Mouse (Mus musculus) MEL (cell line): ENCODE measurements around the gene Dnaja2. TPM values are rescaled to one million over a fixed set of nuclear protein-coding genes. Genes with fewer than 3 reads are reported as not detected.

Experiments
- DNase-seq: peaks from one replicate; pipeline ENCODE4 v3.0.0; 2011; ENCODE audit warnings: low read depth, low spot score
- H3K27ac ChIP-seq: 2 replicates; pipeline ENCODE4 v1.5.1; 2012; ENCODE audit warnings: low read depth, mild to moderate bottlenecking, control low read depth, low read length, moderate library complexity; ENCODE audit not compliant: control insufficient read depth
- H3K27me3 ChIP-seq, 2 experiments: fragments of 150-350 bp in 1 of 2; sonication (generic) in 1 of 2; 2 replicates each; pipeline ENCODE4 v1.6.1; 2012; ENCODE audit warnings: low read length in 2 of 2, mild to moderate bottlenecking in 2 of 2, improper control_type of control experiment in 1 of 2, moderate library complexity in 1 of 2; ENCODE audit not compliant: insufficient read depth in 2 of 2, control insufficient read depth in 1 of 2
- H3K36me3 ChIP-seq, 2 experiments: 2 replicates each; pipeline ENCODE4 v1.6.1; 2012 to 2014; ENCODE audit warnings: low read length in 2 of 2, improper control_type of control experiment in 1 of 2, inconsistent platforms in 1 of 2, mild to moderate bottlenecking in 1 of 2; ENCODE audit not compliant: insufficient read depth in 2 of 2, control insufficient read depth in 1 of 2
- H3K4me1 ChIP-seq, 2 experiments: fragments of 150-350 bp in 1 of 2; sonication (generic) in 1 of 2; 2 replicates each; pipeline ENCODE4 v1.6.1; 2012; ENCODE audit warnings: low read length in 2 of 2, improper control_type of control experiment in 1 of 2, mild to moderate bottlenecking in 1 of 2; ENCODE audit not compliant: insufficient read depth in 2 of 2, control insufficient read depth in 1 of 2
- H3K4me3 ChIP-seq, 2 experiments: fragments of 150-350 bp in 1 of 2; sonication (generic) in 1 of 2; 2 replicates each; pipeline ENCODE4 v1.5.1; 2012; ENCODE audit warnings: low read depth in 2 of 2, low read length in 2 of 2, mild to moderate bottlenecking in 2 of 2, moderate library complexity in 2 of 2, control low read depth in 1 of 2, improper control_type of control experiment in 1 of 2; ENCODE audit not compliant: control insufficient read depth in 1 of 2, insufficient read depth in 1 of 2
- H3K79me2 ChIP-seq: 2 replicates; pipeline ENCODE4 v1.6.1; 2012; ENCODE audit warnings: mild to moderate bottlenecking, low read length, moderate library complexity; ENCODE audit not compliant: control insufficient read depth, poor library complexity, insufficient read depth
- H3K9ac ChIP-seq: 2 replicates; pipeline ENCODE4 v1.6.1; 2012; ENCODE audit warnings: low read depth, mild to moderate bottlenecking, control low read depth, low read length, moderate library complexity; ENCODE audit not compliant: control insufficient read depth, poor library complexity, severe bottlenecking
- H3K9me3 ChIP-seq: fragments of 150-350 bp; sonication (generic); replicated peaks from 2 replicates; pipeline ENCODE4 v1.6.1; 2012; ENCODE audit warnings: mild to moderate bottlenecking, low read length, improper control_type of control experiment, moderate library complexity; ENCODE audit not compliant: insufficient read depth
- BHLHE40 ChIP-seq: IDR thresholded peaks from 2 replicates; pipeline ENCODE4 v1.6.1; 2012; ENCODE audit warnings: low read depth, mild to moderate bottlenecking, inconsistent platforms, low read length, improper control_type of control experiment, borderline replicate concordance
- CHD1 ChIP-seq: IDR thresholded peaks from 2 replicates; pipeline ENCODE4 v1.6.1; 2012; ENCODE audit warnings: low read depth, mild to moderate bottlenecking, inconsistent platforms, low read length, improper control_type of control experiment
- CHD2 ChIP-seq: IDR thresholded peaks from 2 replicates; pipeline ENCODE4 v1.6.1; 2011; ENCODE audit warnings: low read length, improper control_type of control experiment
- CTCF ChIP-seq, 3 experiments: IDR thresholded peaks in 2 of 3; conservative IDR thresholded peaks in 1 of 3; 2 replicates each; pipeline ENCODE4 v1.5.1; 2011 to 2012; ENCODE audit warnings: low read length in 3 of 3, low read depth in 2 of 3, mild to moderate bottlenecking in 2 of 3, improper control_type of control experiment in 1 of 3, inconsistent platforms in 1 of 3, mixed read lengths in 1 of 3, moderate library complexity in 1 of 3; ENCODE audit not compliant: control insufficient read depth in 1 of 3, insufficient read depth in 1 of 3, poor library complexity in 1 of 3, severe bottlenecking in 1 of 3
- E2F4 ChIP-seq: IDR thresholded peaks from 2 replicates; pipeline ENCODE4 v1.6.1; 2011; ENCODE audit warnings: low read depth, low read length, improper control_type of control experiment, borderline replicate concordance
- ELF1 ChIP-seq: IDR thresholded peaks from 2 replicates; pipeline ENCODE4 v1.6.1; 2014; ENCODE audit warnings: low read depth, mild to moderate bottlenecking, inconsistent platforms, low read length, improper control_type of control experiment, moderate library complexity
- EP300 ChIP-seq, 2 experiments: IDR thresholded peaks; 2 replicates each; pipeline ENCODE4 v1.6.1; 2011; ENCODE audit warnings: improper control_type of control experiment in 2 of 2, low read length in 2 of 2, low read depth in 1 of 2, mild to moderate bottlenecking in 1 of 2
- ETS1 ChIP-seq: IDR thresholded peaks from 2 replicates; pipeline ENCODE4 v1.6.1; 2012; ENCODE audit warnings: low read depth, mild to moderate bottlenecking, inconsistent platforms, low read length, improper control_type of control experiment, moderate library complexity
- GABPA ChIP-seq: IDR thresholded peaks from 2 replicates; pipeline ENCODE4 v1.6.1; 2012; ENCODE audit warnings: low read depth, mild to moderate bottlenecking, inconsistent platforms, low read length, improper control_type of control experiment, moderate library complexity
- GATA1 ChIP-seq: IDR thresholded peaks from 2 replicates; pipeline ENCODE4 v1.6.1; 2011; ENCODE audit warnings: low read depth, low read length, improper control_type of control experiment
- HCFC1 ChIP-seq: IDR thresholded peaks from 2 replicates; pipeline ENCODE4 v1.6.1; 2012; ENCODE audit warnings: low read depth, mild to moderate bottlenecking, inconsistent platforms, low read length, improper control_type of control experiment, moderate library complexity
- JUND ChIP-seq: IDR thresholded peaks from 2 replicates; pipeline ENCODE4 v1.6.1; 2011; ENCODE audit warnings: low read depth, mild to moderate bottlenecking, improper control_type of control experiment, low read length
- KAT2A ChIP-seq: conservative IDR thresholded peaks from 2 replicates; pipeline ENCODE4 v1.6.1; 2012; ENCODE audit warnings: low read depth, low read length, improper control_type of control experiment, inconsistent platforms
- MAX ChIP-seq: IDR thresholded peaks from 2 replicates; pipeline ENCODE4 v1.6.1; 2011; ENCODE audit warnings: low read length, improper control_type of control experiment
- MAZ ChIP-seq: IDR thresholded peaks from 2 replicates; pipeline ENCODE4 v1.6.1; 2012; ENCODE audit warnings: low read depth, mild to moderate bottlenecking, inconsistent platforms, low read length, improper control_type of control experiment
- MEF2A ChIP-seq: IDR thresholded peaks from 2 replicates; pipeline ENCODE4 v1.6.1; 2014; ENCODE audit warnings: low read depth, mild to moderate bottlenecking, inconsistent platforms, low read length, improper control_type of control experiment; ENCODE audit not compliant: poor library complexity, insufficient replicate concordance, severe bottlenecking; ENCODE audit errors: extremely low read depth
- MXI1 ChIP-seq: IDR thresholded peaks from 2 replicates; pipeline ENCODE4 v1.6.1; 2011; ENCODE audit warnings: mild to moderate bottlenecking, low read depth, low read length, improper control_type of control experiment
- MYC ChIP-seq: IDR thresholded peaks from 2 replicates; pipeline ENCODE4 v1.6.1; 2011; ENCODE audit warnings: low read depth, mild to moderate bottlenecking, low read length, improper control_type of control experiment, moderate library complexity
- NELFE ChIP-seq: IDR thresholded peaks from 2 replicates; pipeline ENCODE4 v1.6.1; 2011; ENCODE audit warnings: low read depth, low read length, improper control_type of control experiment
- NRF1 ChIP-seq: IDR thresholded peaks from 2 replicates; pipeline ENCODE4 v1.6.1; 2014; ENCODE audit warnings: low read depth, mild to moderate bottlenecking, inconsistent platforms, low read length, improper control_type of control experiment, moderate library complexity; ENCODE audit not compliant: poor library complexity, insufficient read depth, severe bottlenecking
- POLR2A ChIP-seq, 2 experiments: IDR thresholded peaks; 2 replicates each; pipeline ENCODE4 v1.6.1; 2011 to 2012; ENCODE audit warnings: low read length in 2 of 2, mild to moderate bottlenecking in 2 of 2, control low read depth in 1 of 2, improper control_type of control experiment in 1 of 2, low read depth in 1 of 2, moderate library complexity in 1 of 2; ENCODE audit not compliant: control insufficient read depth in 1 of 2, insufficient read depth in 1 of 2, poor library complexity in 1 of 2
- POLR2AphosphoS2 ChIP-seq: IDR thresholded peaks from 2 replicates; pipeline ENCODE4 v1.6.1; 2011; ENCODE audit warnings: low read length, improper control_type of control experiment
- POLR2AphosphoS5 ChIP-seq: IDR thresholded peaks from 2 replicates; pipeline ENCODE4 v1.6.1; 2012; ENCODE audit warnings: low read depth, borderline replicate concordance, mild to moderate bottlenecking, inconsistent platforms, low read length, moderate library complexity, mixed read lengths
- RAD21 ChIP-seq: IDR thresholded peaks from 2 replicates; pipeline ENCODE4 v1.6.1; 2011; ENCODE audit warnings: mild to moderate bottlenecking, low read depth, low read length, improper control_type of control experiment
- RCOR1 ChIP-seq: IDR thresholded peaks from 2 replicates; pipeline ENCODE4 v1.6.1; 2012; ENCODE audit warnings: low read depth, mild to moderate bottlenecking, inconsistent platforms, low read length, improper control_type of control experiment
- SIN3A ChIP-seq: IDR thresholded peaks from 2 replicates; pipeline ENCODE4 v1.6.1; 2012; ENCODE audit warnings: low read length, improper control_type of control experiment, inconsistent platforms
- SMC3 ChIP-seq: IDR thresholded peaks from 2 replicates; pipeline ENCODE4 v1.6.1; 2011; ENCODE audit warnings: low read depth, low read length, improper control_type of control experiment
- TAL1 ChIP-seq: IDR thresholded peaks from 2 replicates; pipeline ENCODE4 v1.6.1; 2012; ENCODE audit warnings: mild to moderate bottlenecking, inconsistent platforms, low read length, moderate library complexity, mixed read lengths
- TBP ChIP-seq: IDR thresholded peaks from 2 replicates; pipeline ENCODE4 v1.8.0; 2011; ENCODE audit warnings: low read depth, low read length, improper control_type of control experiment
- TCF12 ChIP-seq: IDR thresholded peaks from 2 replicates; pipeline ENCODE4 v1.6.1; 2014; ENCODE audit warnings: low read depth, mild to moderate bottlenecking, inconsistent platforms, low read length, improper control_type of control experiment, moderate library complexity
- UBTF ChIP-seq: IDR thresholded peaks from 2 replicates; pipeline ENCODE4 v1.6.1; 2012; ENCODE audit warnings: low read depth, mild to moderate bottlenecking, inconsistent platforms, low read length, improper control_type of control experiment, moderate library complexity, borderline replicate concordance; ENCODE audit not compliant: insufficient read depth
- USF1 ChIP-seq: IDR thresholded peaks from 2 replicates; pipeline ENCODE4 v1.6.1; 2014; ENCODE audit warnings: low read depth, mild to moderate bottlenecking, inconsistent platforms, low read length, improper control_type of control experiment, moderate library complexity
- USF2 ChIP-seq, 2 experiments: IDR thresholded peaks; 2 replicates each; pipeline ENCODE4 v1.6.1; 2011 to 2012; ENCODE audit warnings: improper control_type of control experiment in 2 of 2, low read length in 2 of 2, borderline replicate concordance in 1 of 2, inconsistent platforms in 1 of 2, low read depth in 1 of 2, mild to moderate bottlenecking in 1 of 2; ENCODE audit not compliant: insufficient read depth in 1 of 2
- ZC3H11A ChIP-seq: IDR thresholded peaks from 2 replicates; pipeline ENCODE4 v1.6.1; 2012; ENCODE audit warnings: low read depth, mild to moderate bottlenecking, inconsistent platforms, low read length, improper control_type of control experiment
- ZKSCAN1 ChIP-seq: IDR thresholded peaks from 2 replicates; pipeline ENCODE4 v1.6.1; 2012; ENCODE audit warnings: low read depth, mild to moderate bottlenecking, inconsistent platforms, low read length, improper control_type of control experiment, moderate library complexity
- ZMIZ1 ChIP-seq: IDR thresholded peaks from 2 replicates; pipeline ENCODE4 v1.6.1; 2012; ENCODE audit warnings: low read depth, mild to moderate bottlenecking, inconsistent platforms, low read length, improper control_type of control experiment, moderate library complexity
- polyA plus RNA-seq, 2 experiments: library from polyadenylated mRNA; stranded (reverse) in 1 of 2; unstranded in 1 of 2; fragments of >175 nt in 1 of 2; fragments of >200 nt in 1 of 2; gene quantifications; 2 replicates each; pipeline versions ENCODE4 v1.2.1 to v1.2.4; 2012; ENCODE audit warnings: low replicate concordance in 2 of 2, low read depth in 1 of 2; ENCODE audit not compliant: insufficient read length in 2 of 2, insufficient read depth in 1 of 2, missing spikeins in 1 of 2
- total RNA-seq: library from RNA; depleted of rRNA; stranded (reverse); fragments of 300-350 nt; gene quantifications from 2 replicates; pipeline ENCODE4 v1.2.3, GENCODE M21; 2012

Gene Dnaja2
- total and polyA plus RNA-seq, 3 experiments: 189 to 307 TPM; not detected in 1

DNA sequence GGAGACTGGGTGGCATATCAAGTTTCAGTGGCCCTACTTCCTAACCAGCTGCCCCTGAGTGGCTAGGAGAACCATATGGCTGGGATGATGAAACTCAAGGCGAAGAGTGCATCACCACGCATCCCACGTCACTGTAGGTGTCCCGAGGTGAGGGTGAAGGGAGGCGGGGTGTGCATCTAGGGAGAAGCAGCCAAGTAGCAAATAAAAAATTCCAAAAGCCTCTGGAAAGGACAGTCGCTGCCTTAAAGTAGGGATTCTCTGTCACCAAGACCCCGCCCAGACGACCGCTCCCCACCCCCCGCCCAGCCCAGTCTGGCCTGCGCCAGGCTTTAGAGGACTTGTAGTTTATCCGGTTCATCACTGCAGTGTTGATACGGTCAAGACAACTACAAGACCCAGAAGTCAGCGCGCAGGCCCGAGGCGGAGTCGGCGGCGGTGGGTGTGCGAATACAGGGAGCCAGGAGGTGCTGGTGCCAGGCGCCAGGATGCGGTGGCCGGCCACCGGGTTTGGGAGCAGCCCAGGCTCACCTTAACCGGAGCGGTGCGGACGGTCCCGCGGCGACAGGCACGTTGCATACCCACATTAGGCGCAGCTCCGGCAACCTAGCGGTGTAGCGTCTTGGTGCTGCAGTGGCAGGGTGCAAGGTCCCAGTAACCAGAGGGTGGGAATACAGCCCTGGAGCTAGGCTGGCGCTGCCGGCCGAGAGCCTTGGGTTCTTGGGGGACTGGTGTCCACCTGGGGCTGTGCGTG, 62.8 kb downstream of the Dnaja2 start, which contains the start of gene Gpt2:
Gene Gpt2, plus strand, starts transcription at position 452 of the 751 bp plus-strand sequence.
- Histone ChIP-seq H3K27ac (peak within 1 kb of the TSS; percentile 81), H3K4me1 (peaks cover 3 to 8% of the 10 kb centered on the region in 2 experiments; a peak in 3 of 4 replicates), H3K27me3 (no peaks in the 10 kb centered on the region), H3K4me3 (peak within 1 kb of the TSS; percentile 88), H3K9me3 (no peaks in the 10 kb centered on the region), H3K79me2 (no peaks in the 10 kb centered on the region), H3K36me3 (peaks cover 0 to 3% of the 10 kb centered on the region in 2 experiments; a peak in 3 of 4 replicates), H3K9ac (peak within 1 kb of the TSS; percentile 75)
- DNase-seq: peak; percentile 96
- TF ChIP-seq CTCF (IDR thresholded peaks at IDR 0.05 in 2 of 3, conservative IDR thresholded peaks at IDR 0.05 in 1 of 3; ENCODE audit: control insufficient read depth in 1 of 3, insufficient read depth in 1 of 3, low read depth in 2 of 3, low read length in 3 of 3, poor library complexity in 1 of 3, severe bottlenecking in 1 of 3) (no peak), MYC (peak; percentile 79), RAD21 (no peak), UBTF (0 out of 2 replicates have a peak, but pooled peaks have one; percentile 5), USF1 (peak; percentile 33), JUND (no peak), TCF12 (no peak; the same call in 1 of the 2 replicates), CHD2 (no peak; the same call in 1 of the 2 replicates), ETS1 (peak; percentile 70), CHD1 (no peak), KAT2A (peak; percentile 88), MAX (peak; percentile 60; the same call in 1 of the 2 replicates), NELFE (peak; percentile 66), ELF1 (peak; percentile 57), EP300 (IDR thresholded peaks at IDR 0.05; ENCODE audit: low read depth in 1 of 2, low read length in 2 of 2) (no peak), MXI1 (peak; percentile 80), GATA1 (no peak), RCOR1 (no peak), POLR2AphosphoS5 (no peak), MEF2A (no peak), TBP (no peak), TAL1 (no peak), MAZ (peak; percentile 85), ZC3H11A (no peak), SMC3 (no peak), NRF1 (peak; percentile 57), POLR2A (IDR thresholded peaks at IDR 0.05; ENCODE audit: control insufficient read depth in 1 of 2, insufficient read depth in 1 of 2, low read depth in 1 of 2, low read length in 2 of 2, poor library complexity in 1 of 2) (peak; percentile 52 to 68; a peak in 2 of 4 replicates), SIN3A (peak; percentile 86), BHLHE40 (no peak), USF2 (IDR thresholded peaks at IDR 0.05; ENCODE audit: borderline replicate concordance in 1 of 2, insufficient read depth in 1 of 2, low read depth in 1 of 2, low read length in 2 of 2) (no peak), GABPA (no peak), ZKSCAN1 (no peak), E2F4 (no peak), ZMIZ1 (peak; percentile 55; the same call in 1 of the 2 replicates), POLR2AphosphoS2 (peak; percentile 72; the same call in 1 of the 2 replicates), HCFC1 (peak; percentile 99)
